Mouse (Mus musculus): ENCODE measurements at regions not wholly inside any gene's neighbourhood (a gene's known extent, or its start where the extent isn't known, plus 50 kb on each side); places are given as distances from the start of the nearest gene placed in this dataset.

DNA sequence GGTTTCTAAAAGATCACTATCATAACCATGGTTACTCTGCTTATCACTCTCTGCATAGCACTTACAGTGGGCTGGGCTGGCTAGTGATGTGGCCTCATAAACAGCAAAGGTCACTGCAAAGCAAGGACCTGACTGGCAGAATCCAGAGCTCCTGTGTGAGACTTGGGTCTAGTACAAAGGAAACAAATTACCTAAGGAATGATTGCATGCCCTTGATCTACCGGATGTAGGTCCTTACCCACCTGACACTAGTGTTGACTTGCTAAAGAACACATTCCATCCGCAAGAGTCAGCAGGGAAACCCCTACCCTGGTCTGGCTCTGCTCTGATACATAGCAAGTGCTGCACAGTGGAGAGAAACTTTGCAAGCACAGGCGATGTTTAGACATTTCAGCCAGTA, 297.0 kb upstream of the Jag1 start:
- no peak for DNase-seq

DNA sequence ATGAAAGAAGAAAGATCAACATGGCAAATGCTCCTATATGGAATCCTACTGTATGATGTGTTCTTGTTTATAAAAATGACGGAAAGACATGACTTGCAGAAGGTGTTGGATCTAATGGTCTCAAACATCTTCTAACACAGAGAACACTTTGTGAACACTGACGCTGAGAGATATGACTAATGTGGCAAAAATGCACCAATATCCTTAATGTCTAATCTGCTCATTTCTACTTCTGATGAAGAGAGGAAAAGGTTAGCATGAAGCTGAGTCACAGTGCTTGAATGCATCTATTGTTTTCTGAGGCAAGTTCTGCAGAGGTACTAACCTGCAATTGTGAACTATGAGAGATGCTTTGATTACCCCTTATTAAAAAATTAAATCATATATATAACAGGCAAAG, 293.2 kb upstream of the Jag1 start:
- DNase-seq: no peak

DNA sequence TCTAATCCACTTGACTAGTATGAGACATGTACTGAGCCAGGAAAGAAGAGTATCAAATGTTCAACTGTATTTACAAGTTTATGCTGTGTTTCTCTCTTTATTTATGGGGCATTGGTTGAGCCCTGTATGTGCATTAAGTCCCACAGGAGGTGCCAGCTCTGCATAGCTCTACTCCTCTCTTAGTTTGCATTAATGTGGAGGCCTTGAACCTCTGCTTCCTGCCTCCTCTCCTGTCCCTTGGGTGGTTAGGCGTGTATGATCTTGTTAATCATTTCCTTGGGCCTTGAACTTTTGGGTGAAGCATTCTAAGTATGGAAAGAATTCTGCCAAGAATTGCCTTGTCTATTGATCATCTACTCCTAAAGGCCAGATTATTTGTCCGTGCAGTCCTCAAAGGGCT, 291.9 kb upstream of the Jag1 start:
- no peak for DNase-seq

DNA sequence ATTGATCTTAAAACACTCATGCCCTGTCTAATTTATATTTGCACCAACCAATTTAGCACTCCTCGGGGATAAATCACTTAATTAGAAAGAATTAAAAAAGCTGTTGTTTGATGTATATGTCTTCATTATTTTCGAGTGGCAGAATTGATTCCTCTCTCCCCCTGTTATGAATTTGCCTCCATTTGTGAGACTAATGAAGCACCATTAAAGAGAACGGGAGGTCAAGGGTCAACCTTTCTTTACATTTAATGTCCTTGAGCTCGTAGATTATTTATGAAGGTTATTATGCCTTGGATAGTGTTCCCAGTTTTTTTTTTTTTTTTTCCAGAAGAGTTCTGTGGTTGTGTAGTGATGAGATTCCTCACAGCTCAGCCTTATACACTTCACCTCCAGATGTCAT, 277.0 kb upstream of the Jag1 start:
- no peak for DNase-seq

DNA sequence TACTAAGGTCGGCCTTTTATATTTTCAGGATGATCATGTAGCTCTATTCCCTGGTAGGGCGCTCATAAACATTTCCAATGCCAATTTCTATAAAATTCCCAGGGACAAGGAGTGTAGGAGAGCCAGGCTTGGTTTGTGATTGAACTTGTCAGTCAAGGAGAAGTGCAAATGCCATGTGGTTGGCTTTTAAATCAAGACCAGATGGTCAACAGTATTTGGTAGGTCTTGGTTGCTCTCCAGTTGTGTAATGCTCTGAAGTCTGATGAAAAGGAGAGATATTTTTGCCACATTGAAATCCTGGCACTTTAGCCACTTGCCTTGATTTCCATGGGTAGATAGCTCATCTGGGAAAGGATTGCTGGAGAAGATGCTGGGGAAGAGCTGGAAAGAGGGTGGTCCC, 263.4 kb upstream of the Jag1 start:
- DNase-seq: no peak

DNA sequence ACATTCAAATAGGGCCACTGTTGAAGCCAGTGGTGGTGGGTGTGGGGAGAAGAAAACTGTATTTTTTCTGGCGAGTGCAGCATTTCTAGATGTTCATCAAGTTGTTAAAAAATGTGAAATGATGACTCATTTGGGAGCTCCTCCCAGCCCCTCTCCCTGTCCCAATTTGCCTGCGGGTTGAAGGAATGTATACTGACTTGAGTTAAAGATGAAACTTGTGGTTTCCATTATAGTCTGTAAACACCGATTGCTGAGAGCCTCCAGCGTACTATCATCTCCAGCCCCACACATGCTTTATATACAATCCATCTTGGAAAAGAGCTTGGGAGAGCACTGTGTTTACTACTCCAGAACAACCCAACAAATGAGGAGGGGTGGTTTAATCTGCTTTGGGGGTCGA, 258.9 kb upstream of the Jag1 start:
- no peak for DNase-seq

DNA sequence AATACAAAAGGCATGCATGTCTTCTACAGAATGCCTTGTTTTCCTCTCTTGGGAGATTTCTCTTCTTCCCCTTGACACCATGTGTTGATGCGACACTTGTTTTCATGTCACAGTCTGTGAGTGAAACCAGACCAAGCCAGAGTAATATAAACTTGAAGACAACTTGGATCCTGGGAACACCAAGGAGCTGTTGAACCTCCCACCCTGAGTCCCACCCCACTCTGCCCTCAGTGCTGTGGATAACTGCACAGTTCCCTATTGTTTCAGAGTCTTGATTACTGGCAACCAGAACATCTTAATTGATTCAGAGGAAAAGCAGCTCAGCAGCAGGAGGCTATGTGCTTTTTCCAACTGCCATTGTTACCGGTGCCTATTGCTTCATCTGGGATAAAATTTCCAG, 254.6 kb upstream of the Jag1 start:
- DNase-seq: no peak

DNA sequence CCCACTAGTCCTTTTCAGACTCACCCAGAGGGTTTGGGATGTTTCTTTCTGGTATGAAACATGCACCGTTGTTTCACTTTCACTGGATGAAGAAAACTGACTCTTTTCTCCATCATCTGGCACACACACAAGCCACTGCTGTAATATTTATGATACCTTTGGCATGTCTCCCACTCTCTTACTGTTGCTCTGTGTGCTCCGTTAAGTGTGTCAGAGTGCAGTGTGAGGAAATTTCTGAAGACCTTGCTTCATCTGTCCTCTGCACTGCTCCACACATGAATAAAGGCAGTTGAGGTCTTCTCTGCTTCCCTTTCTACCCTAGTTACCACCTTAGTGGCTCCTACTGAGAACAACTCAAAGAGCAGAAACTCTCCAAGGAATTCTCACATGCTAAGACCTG, 246.6 kb upstream of the Jag1 start:
- no peak for DNase-seq

DNA sequence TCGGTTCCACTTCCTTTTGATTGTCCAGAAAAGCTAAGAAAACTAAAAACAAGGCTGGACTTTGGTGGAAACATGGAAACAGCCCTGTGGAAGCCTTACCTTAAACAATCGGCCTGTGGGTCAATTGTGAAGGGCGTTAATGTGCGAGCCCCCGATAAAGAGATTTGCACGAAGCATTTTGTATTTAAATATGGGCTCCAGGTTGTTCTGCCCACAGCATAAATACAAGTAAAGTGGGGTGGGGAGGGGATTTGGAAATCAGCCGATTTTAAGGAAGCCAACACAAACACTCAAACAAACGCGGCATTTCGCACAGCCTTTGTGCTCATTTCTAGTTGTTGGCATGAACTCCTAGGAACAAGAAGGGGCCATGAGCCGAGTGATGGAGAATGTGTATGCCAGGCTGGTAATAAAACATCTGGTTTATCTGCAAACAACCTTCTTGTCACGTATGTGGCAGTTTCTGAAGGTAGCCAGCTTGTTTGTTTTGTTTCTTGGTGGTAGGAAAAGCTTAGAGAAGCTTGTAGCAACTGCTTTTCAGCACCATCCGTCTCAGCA, 240.8 kb upstream of the Jag1 start:
- DNase-seq: no peak

DNA sequence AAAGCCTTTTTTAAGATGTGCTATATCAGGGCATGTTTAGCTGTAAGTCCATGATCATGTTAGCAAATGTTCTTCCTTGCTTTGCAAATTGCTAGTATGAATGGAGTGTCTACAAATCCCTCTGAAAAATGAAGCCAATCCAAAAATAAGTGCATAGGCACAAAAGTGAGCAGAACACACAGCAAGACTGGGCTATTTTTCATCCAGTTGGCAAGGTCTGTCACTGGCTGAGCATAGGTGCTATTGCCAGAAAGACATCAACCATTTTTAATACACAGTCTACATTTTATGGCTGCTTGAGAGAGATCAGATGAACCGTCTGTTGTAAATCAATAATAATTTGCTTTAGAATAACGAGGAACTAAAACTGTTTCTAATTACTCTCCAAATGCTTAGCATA, 227.3 kb upstream of the Jag1 start:
- DNase-seq: no peak

DNA sequence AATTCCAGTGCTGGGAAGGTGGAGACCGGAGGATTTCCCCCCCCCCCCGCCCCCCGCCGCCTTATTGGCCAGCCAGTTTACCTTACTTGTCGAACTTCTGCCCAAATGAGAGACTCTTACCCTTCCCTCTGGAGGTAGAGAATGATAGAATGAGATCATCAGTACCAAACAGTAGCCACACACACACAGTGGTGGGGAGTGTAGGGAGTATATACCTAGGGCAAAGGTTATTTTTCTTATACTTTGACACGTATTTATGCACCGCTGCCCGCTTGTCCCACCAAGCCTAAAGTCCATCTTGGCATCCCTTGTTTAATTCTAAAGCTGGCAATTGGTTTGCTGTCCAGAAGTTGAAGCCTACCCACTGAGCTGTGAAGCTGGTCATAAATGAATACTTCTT, 213.6 kb upstream of the Jag1 start:
- no peak for DNase-seq

DNA sequence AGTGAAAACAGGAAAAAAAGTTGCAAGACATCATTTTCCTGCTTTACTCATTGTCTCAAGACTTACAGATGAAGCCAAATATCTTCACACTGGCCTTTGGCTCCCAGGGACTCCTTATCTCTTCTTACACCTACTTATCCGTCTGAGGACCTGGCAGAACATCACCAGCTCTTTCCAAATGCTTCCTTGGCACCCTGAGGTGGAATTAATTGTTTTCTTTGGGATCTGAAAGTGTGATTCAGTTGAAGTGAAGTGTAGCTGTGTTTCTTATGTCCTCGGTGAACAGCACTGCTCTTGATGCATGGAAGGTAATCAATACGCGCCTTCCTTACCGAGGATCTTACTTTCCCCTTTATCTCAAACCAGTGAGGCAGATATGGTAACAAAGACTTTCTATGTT, 207.0 kb upstream of the Jag1 start:
- no peak for DNase-seq

DNA sequence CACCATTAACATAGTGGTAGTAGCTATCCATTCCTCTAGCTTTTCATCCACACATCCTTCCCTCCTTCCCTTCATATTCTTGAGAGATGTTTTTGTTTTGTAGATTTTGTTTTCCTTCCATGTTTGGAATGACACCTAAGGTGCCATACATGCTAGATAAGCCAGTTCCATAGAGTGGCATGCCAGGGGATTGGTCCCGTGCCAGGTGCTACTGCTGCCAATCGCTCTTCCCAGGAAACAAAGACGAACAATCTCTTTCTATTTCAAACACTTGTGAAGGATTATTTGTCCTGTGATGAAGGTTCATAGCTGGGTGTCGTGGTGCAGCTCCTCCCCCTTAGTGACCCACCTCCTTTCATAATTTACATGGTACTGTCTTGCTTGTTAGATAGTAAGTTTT, 194.1 kb upstream of the Jag1 start:
- no peak for DNase-seq

DNA sequence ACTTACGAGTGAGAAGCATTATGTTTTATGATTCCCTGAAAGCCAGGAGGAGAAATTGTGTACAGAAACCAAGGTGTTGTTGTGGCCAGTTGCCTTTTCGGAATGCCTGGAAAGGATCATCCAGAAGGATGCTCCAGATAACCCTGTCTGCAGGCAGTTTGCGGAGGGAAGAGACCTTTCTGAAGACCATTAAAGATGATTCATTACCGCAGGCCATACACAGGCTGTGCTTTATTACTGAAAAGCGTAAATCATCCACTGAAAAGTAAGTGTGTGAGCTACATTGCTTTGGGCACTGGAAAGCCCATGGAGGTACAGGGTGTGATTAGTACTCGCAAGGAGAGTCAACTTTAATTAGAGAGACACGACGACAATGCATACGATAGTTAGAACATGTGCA, 191.7 kb upstream of the Jag1 start:
- DNase-seq: no peak

DNA sequence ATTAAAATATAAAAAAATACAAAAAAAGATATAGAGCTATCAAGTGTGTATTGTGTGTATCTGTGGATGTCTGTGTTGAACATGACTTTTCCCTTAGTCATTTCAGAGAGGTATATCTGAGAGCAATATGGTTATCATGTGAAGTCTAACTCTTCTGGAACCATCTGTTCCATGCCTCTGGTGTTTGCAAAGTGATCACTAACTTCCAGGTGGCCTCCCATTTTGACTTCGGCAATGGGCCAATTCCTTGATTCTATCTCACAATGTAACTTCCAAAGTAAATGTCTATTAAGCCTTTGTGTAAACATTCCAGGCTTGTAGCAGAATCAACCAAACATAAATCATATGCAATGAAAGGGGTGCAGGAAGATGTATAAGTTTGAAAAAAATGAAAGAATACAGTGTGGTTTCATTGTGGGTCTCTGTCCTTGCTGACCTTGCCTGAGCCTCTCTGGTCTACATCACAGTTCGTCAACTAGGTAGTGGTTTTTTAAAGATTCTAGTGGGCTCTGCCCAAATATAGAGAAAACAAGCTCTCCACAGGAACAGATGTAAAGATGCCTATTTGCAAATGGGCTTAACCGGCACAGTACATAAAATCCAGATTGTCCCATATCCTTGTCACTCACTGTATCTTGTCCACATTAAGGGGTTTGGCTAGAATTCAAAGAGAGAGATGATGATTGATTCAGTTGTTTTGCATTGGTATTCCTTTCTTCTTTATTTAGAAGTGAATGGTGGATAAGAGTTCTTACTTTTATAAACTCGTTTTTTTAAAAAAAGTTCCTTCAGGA, 185.2 kb upstream of the Jag1 start:
- DNase-seq: no peak

DNA sequence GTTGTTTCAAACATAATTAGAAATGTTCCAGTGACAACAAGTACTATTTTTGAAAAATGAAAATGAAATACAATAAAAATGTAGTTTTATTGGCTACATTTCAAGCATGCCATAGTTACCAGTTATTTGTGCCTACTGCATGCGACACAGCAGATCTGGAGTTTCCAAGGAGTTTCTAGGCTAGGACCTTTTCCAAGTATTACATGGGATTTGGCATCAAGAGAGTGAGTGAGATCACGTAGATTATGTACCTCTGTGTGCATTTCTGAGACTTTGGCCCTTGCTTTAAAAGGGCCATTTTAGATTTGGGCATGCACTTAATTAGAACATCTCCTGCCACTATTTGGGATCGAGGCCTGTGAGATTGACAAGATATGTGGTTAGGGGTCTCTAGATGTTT, 172.8 kb upstream of the Jag1 start:
- DNase-seq: no peak

DNA sequence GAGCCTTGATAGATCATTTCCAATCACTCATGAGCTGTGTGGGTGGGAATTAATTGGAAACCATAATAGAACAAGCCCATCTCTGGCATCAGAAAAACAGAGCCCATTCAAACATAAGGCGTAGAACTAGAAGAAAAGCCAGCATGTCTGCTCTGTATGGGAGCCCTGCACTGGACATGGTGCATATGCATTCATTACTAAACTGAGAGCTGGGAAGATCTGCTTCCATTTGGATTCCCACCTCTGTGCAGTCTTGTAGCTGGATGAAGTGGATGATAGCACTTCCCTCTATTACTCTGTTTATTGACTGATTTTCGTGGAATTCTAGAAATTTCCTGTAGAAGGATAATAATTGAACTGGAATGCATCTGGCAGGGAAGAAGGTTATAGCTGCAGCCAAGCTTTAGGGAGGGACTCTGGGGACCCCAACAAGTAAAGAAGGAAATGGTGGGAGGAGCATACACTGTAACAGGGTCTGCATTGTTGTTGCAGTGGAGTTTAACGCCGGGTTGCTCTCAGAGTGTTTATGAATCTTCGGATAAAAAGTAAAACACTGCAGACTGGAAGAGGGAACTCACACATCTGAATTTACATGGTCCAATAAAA, 155.2 kb upstream of the Jag1 start:
- DNase-seq: no peak

DNA sequence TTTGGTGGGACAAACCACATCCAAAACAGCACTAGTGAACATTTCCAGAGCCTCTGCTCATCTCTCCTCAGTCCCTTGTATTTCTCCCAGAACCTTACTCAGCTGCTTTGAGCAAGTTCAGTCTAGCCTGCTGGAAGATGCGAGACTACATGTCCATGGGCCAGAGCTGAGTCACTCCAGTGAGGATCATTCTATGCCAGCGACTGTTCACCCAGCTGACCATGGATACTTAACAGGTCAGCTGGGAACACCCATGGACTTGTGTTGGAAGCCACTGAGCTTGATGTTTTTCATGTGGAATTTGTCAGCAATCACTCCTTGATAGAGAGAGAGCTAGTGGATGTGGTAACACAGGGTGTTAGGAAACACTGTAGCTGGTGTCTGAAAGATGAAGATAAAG, 146.5 kb upstream of the Jag1 start:
- no peak for DNase-seq

DNA sequence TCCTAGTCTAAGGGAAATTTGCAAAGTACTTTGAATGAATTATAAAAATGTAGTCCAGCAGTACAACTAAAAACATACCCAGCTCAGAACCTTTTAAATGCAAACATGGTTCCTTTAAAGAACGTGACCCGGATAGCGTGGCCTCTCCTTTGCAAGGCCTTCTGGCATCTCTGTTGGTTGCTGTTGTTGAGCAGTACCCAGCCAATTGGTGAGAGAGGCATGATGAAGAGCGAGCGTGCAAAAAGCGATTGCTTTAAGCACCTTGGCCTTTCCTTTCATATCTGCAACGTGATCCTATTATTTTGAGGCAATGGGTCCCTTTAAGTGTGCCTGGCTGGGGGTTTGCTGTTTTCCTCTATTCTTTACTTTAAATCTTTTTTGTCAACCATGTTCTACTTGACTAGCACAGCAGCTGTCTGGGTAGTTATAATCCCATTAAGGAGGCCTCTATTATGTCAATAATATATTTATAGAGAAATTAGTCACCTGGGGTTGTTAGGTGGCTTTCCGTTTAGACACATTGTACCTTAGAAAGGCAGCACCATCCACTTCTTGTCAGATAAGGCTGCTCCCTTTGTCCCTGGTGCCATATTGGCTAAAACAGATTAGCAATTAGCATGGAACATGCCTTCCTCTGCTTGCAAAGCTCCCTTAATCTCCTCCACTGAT, 141.5 kb upstream of the Jag1 start:
- DNase-seq: no peak

DNA sequence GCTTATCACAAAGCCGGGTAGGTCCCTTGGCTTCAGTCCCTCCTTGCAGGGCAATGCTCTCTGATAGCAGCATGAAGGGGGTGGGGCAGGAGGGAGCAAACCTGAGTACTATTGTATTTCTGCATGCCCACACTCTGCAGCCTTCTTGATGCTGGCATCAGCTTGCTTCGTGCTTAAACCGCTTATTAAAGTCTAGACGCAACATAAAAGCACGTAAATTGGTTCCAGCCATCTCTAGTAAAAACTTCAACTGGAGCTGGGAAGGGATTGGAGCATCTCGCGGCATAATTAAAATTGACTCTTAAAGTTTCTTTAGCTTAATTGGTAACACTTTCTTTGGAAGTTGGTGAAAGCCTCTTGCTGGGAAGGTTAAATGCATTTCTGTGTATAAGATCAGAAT, 131.5 kb upstream of the Jag1 start:
- no peak for DNase-seq

DNA sequence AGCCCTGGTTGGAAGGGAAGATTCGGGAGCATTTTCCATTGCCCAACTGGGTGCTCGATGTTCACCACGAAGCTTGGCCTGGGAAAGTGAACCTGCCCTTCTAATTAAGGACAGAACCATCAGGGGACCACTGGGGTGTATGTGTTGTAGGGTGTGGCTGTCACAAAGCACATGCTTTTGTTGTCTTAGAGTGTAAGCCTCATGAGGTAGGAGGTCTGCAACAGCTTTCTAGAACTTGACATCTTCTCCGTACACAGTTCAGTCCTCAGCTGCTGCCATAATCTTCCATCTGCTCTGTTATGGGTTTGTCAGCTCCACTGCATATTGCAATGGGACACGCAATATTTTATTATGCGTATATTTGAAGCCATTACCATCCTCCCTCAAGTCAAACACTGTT, 127.9 kb upstream of the Jag1 start:
- no peak for DNase-seq

DNA sequence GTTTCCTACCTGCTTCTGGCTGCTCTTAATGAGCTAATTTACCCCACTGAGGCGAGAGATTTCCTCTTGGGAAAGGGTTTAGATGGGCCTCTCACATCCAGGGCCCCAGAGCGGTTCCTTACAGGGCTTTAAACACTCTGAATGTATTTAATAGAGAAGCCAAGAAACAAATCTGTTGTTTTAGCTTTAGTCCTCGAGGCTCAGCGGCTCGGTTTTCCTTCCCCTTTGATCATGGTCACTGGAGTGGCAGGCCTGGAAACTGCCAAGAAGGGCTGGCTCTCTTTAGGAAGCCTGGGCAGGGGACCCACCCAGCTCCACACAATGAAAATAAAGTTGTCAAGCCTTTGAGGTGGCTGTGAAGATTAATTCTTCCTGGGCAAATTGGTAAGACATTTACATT, 127.5 kb upstream of the Jag1 start:
- DNase-seq: no peak

DNA sequence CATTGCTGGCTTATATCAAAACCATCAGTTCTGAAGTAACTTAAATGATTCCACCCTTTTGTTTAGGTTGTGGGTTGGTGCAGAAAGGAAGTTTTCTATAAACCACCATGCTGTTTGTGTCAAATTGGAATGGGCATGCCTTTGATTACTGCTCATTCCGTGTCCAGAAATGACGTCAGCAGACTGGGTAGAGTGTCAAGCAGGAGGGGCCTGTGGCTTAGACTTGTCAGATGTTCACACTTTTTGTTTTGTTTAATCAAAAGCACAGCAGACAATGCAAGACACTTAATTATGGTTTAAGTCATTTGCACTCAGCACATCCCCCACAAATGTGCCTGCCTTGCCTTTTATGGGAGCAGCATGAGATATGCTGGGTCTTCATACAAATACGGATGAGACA, 120.5 kb upstream of the Jag1 start:
- no peak for DNase-seq

DNA sequence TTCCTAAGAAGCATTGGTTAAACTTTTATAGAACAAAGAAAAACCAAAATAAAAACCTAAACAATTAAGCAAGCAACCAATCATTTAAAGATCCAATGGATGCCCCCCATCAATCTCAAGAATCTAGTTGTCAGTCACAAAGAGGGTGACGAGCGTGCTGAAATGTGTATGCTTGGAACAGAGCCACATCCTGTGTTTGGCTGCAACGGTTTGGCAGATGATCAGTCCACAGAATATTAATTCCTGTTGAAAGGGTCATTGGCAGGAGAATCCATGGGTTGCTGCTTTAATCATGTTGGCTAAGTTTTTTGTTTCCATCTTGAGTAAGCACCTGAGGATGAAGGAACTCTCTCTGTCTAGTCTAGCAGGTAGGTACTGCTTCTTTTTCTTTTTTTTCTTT, 117.5 kb upstream of the Jag1 start:
- no peak for DNase-seq
